Mouse (Mus musculus): ENCODE measurements around the gene Dpy19l3. TPM values are rescaled to one million over a fixed set of nuclear protein-coding genes. Genes with fewer than 3 reads are reported as not detected.

Dpy19l3 gene
- polyA plus RNA-seq, 2 experiments, result 2.1 to 7.3 TPM

DNA sequence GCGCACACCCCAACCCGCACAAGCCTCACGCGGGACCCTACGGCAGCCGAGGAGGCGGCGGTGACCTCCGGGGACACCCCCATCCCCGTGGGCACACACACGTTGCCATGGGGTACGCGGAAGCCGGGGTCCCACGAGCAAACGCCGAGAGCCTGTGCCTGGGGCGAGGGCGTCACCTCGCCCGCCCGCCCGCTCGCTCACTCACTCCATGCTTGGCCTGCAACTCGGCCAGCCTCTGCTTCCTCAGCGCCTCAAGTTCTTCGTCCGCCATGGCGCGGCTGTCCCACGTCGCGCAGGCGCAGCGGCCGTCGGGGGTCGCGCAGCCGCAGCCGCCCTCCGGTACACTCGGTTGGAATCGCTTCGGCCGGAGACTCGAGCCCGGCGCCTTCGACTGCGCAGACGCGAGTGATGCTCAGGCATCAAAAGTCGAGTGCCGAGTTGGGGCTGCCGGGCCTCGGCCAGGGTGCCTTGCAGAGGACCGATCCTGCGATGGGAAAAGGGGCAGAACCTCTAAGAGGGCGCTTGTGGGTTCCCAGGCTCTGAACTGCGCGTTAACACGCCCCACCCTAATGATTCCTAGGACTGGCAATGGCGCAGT, 107.1 kb downstream of the Dpy19l3 start, which contains the start of gene Pdcd5:
Gene Pdcd5 (minus strand): TSS at position 421 of the 598 bp plus-strand sequence.
- WGBS (ENCODE audit: insufficient replicate concordance), result under 1% methylated on average over 64 of the region's 64 CpGs

GRCm38 (mm10) chr7:35646317-35647081, 107.8 kb downstream of the Dpy19l3 start:
- Histone ChIP-seq H3K4me3 (ENCODE audit: insufficient read depth in 1 of 2, low read depth in 2 of 2, low read length in 2 of 2) (peak overlapping the region; percentile 64 to 92), H3K4me1 (replicated peaks; ENCODE audit: control insufficient read depth in 2 of 2, insufficient read depth in 2 of 2, low read length in 1 of 2) (peaks cover 13 to 14% of the 10 kb centered on the region in 2 experiments), H3K9me3 (ENCODE audit: control insufficient read depth, low read length) (no peaks in the 10 kb centered on the region), H3K9ac (replicated peaks) (peak overlapping the region; percentile 67), H3K36me3 (replicated peaks; ENCODE audit: control insufficient read depth, insufficient read depth, low read depth) (peaks cover 6% of the 10 kb centered on the region), H3K27me3 (ENCODE audit: control insufficient read depth, insufficient read depth, low read length) (no peaks in the 10 kb centered on the region), H3K4me2 (ENCODE audit: low read depth) (peak overlapping the region; percentile 59), H3K27ac (no peak overlapping the region)
- DNase-seq (ENCODE audit: low read depth in 3 of 3, low spot score in 3 of 3) (no peak), ATAC-seq (ENCODE audit: insufficient read depth) (peak; percentile 24; the same call in 1 of the 2 replicates)
- 10% methylated on average over 34 of the region's 34 CpGs for WGBS (ENCODE audit: insufficient replicate concordance)
- TF ChIP-seq CTCF (IDR thresholded peaks at IDR 0.05; ENCODE audit: low read depth), result no peak
- no peak for TF ChIP-seq EP300 (IDR thresholded peaks at IDR 0.05; ENCODE audit: low read depth)

More for the DNA sequence above, 107.1 kb downstream of the Dpy19l3 start, which contains the start of gene Pdcd5:
- Histone ChIP-seq H3K9me3 (ENCODE audit: control insufficient read depth, low read length) (no peaks in the 10 kb centered on the region), H3K9ac (replicated peaks) (peak within 1 kb of the TSS; percentile 67), H3K36me3 (replicated peaks; ENCODE audit: control insufficient read depth, insufficient read depth, low read depth) (peaks cover 3% of the 10 kb centered on the region), H3K4me1 (replicated peaks; ENCODE audit: control insufficient read depth in 2 of 2, insufficient read depth in 2 of 2, low read length in 1 of 2) (peaks cover 13 to 14% of the 10 kb centered on the region in 2 experiments), H3K4me2 (ENCODE audit: low read depth) (peak within 1 kb of the TSS; percentile 59), H3K27me3 (ENCODE audit: control insufficient read depth, insufficient read depth, low read length) (no peaks in the 10 kb centered on the region), H3K4me3 (ENCODE audit: insufficient read depth in 1 of 2, low read depth in 2 of 2, low read length in 2 of 2) (peak within 1 kb of the TSS; percentile 64 to 92), H3K27ac (no peak within 1 kb of the TSS)
- ATAC-seq (ENCODE audit: insufficient read depth) (peak; percentile 86), DNase-seq (ENCODE audit: low read depth in 3 of 3, low spot score in 3 of 3) (peak; percentile 89 to 90 (median 89))
- TF ChIP-seq EP300 (IDR thresholded peaks at IDR 0.05; ENCODE audit: low read depth) (no peak), CTCF (IDR thresholded peaks at IDR 0.05; ENCODE audit: low read depth) (no peak)

GRCm38 (mm10) chr7:35640072-35640471, 114.2 kb downstream of the Dpy19l3 start:
- Histone ChIP-seq H3K9me3 (ENCODE audit: control insufficient read depth, low read length) (no peaks in the 10 kb centered on the region), H3K4me1 (replicated peaks; ENCODE audit: control insufficient read depth in 2 of 2, insufficient read depth in 2 of 2, low read length in 1 of 2) (no peaks in the 10 kb centered on the region), H3K9ac (replicated peaks) (no peak overlapping the region), H3K36me3 (replicated peaks; ENCODE audit: control insufficient read depth, insufficient read depth, low read depth) (peaks cover 42% of the 10 kb centered on the region), H3K27me3 (ENCODE audit: control insufficient read depth, insufficient read depth, low read length) (no peaks in the 10 kb centered on the region), H3K27ac (no peak overlapping the region), H3K4me3 (ENCODE audit: insufficient read depth in 1 of 2, low read depth in 2 of 2, low read length in 2 of 2) (no peak overlapping the region), H3K4me2 (ENCODE audit: low read depth) (no peak overlapping the region)
- DNase-seq (ENCODE audit: low read depth in 3 of 3, low spot score in 3 of 3) (no peak), ATAC-seq (ENCODE audit: insufficient read depth) (no peak)
- TF ChIP-seq CTCF (IDR thresholded peaks at IDR 0.05; ENCODE audit: low read depth) (no peak), EP300 (IDR thresholded peaks at IDR 0.05; ENCODE audit: low read depth) (no peak)
- 70% methylated on average over 6 of the region's 6 CpGs for WGBS (ENCODE audit: insufficient replicate concordance)

DNA sequence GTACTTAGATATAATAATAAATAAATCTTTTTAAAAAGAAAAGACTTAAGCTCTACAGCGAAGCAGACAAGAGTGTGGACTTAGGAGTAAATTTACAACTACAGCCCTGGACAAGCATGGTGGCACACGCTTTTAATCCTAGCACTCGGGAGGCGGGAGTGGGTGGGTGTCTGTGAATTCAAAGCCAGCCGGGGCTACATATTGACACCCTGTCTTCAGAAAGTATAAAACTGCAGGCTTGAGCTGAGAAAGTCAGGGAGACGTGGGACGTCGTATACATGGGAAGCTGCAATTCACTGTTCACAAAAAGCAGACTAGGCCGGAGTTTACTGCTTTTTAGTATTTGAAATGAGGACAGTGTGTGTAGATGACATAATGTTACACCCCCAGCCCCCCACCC, 117.4 kb downstream of the Dpy19l3 start:
- Histone ChIP-seq H3K4me1 (replicated peaks; ENCODE audit: control insufficient read depth in 2 of 2, insufficient read depth in 2 of 2, low read length in 1 of 2) (no peaks in the 10 kb centered on the region), H3K9ac (replicated peaks) (no peak overlapping the region), H3K9me3 (ENCODE audit: control insufficient read depth, low read length) (no peaks in the 10 kb centered on the region), H3K27me3 (ENCODE audit: control insufficient read depth, insufficient read depth, low read length) (no peaks in the 10 kb centered on the region), H3K4me3 (ENCODE audit: insufficient read depth in 1 of 2, low read depth in 2 of 2, low read length in 2 of 2) (no peak overlapping the region), H3K4me2 (ENCODE audit: low read depth) (no peak overlapping the region), H3K27ac (no peak overlapping the region), H3K36me3 (replicated peaks; ENCODE audit: control insufficient read depth, insufficient read depth, low read depth) (peaks cover 50% of the 10 kb centered on the region)
- DNase-seq (ENCODE audit: low read depth in 3 of 3, low spot score in 3 of 3) (no peak), ATAC-seq (ENCODE audit: insufficient read depth) (no peak)
- WGBS (ENCODE audit: insufficient replicate concordance), result 82% methylated on average over 9 of the region's 9 CpGs
- TF ChIP-seq EP300 (IDR thresholded peaks at IDR 0.05; ENCODE audit: low read depth), result no peak

- Histone ChIP-seq H3K4me3 (ENCODE audit: insufficient read depth in 1 of 2, low read depth in 2 of 2, low read length in 2 of 2) (no peak overlapping the region), H3K4me1 (replicated peaks; ENCODE audit: control insufficient read depth in 2 of 2, insufficient read depth in 2 of 2, low read length in 1 of 2) (no peaks in the 10 kb centered on the region), H3K27me3 (ENCODE audit: control insufficient read depth, insufficient read depth, low read length) (no peaks in the 10 kb centered on the region), H3K4me2 (ENCODE audit: low read depth) (no peak overlapping the region), H3K9ac (replicated peaks) (no peak overlapping the region), H3K27ac (no peak overlapping the region), H3K36me3 (replicated peaks; ENCODE audit: control insufficient read depth, insufficient read depth, low read depth) (peaks cover 47% of the 10 kb centered on the region), H3K9me3 (ENCODE audit: control insufficient read depth, low read length) (no peaks in the 10 kb centered on the region)
- TF ChIP-seq CTCF (IDR thresholded peaks at IDR 0.05; ENCODE audit: low read depth) (peak; percentile 55), EP300 (IDR thresholded peaks at IDR 0.05; ENCODE audit: low read depth) (no peak)
- ATAC-seq (ENCODE audit: insufficient read depth) (no peak), DNase-seq (ENCODE audit: low read depth in 3 of 3, low spot score in 3 of 3) (no peak)
- 67% methylated on average over 6 of the region's 6 CpGs for WGBS (ENCODE audit: insufficient replicate concordance)
Measured at GRCm38 (mm10) chr7:35636229-35636628, 118.0 kb downstream of the Dpy19l3 start.

Other genes with a start within 250 kb of the Dpy19l3 start
- gene Tdrd12, start 216.7 kb downstream of the Dpy19l3 start, polyA plus RNA-seq (2012; rRNA removed), result 0.10 and 0.11 TPM in 2 replicates
- gene Tdrd12, start 216.7 kb downstream of the Dpy19l3 start, polyA plus RNA-seq (2014; fragmentation: Nextera tagmentation; extraction: Ambion mirVana), result not detected in 2 replicates
- 27.6 and 53.2 TPM in 2 replicates for gene Nudt19, start 198.2 kb downstream of the Dpy19l3 start, polyA plus RNA-seq (2012; rRNA removed)
- 81.7 and 86.0 TPM in 2 replicates for gene Nudt19, start 198.2 kb downstream of the Dpy19l3 start, polyA plus RNA-seq (2014; fragmentation: Nextera tagmentation; extraction: Ambion mirVana)
- gene Rgs9bp, start 168.9 kb downstream of the Dpy19l3 start, polyA plus RNA-seq (2012; rRNA removed), result 0.08 and 0.11 TPM in 2 replicates
- gene Rgs9bp, start 168.9 kb downstream of the Dpy19l3 start, polyA plus RNA-seq (2014; fragmentation: Nextera tagmentation; extraction: Ambion mirVana), result 0.03 and 0.05 TPM in 2 replicates
- gene Ankrd27, start 168.2 kb downstream of the Dpy19l3 start, polyA plus RNA-seq (2012; rRNA removed), result 11.6 and 13.5 TPM in 2 replicates
- gene Ankrd27, start 168.2 kb downstream of the Dpy19l3 start, polyA plus RNA-seq (2014; fragmentation: Nextera tagmentation; extraction: Ambion mirVana), result 20.9 and 22.8 TPM in 2 replicates
- gene Pdcd5, start 106.9 kb downstream of the Dpy19l3 start, polyA plus RNA-seq (2012; rRNA removed), result 30.5 and 85.7 TPM in 2 replicates
- gene Pdcd5, start 106.9 kb downstream of the Dpy19l3 start, polyA plus RNA-seq (2014; fragmentation: Nextera tagmentation; extraction: Ambion mirVana), result 151 and 161 TPM in 2 replicates
- 2.8 and 3.9 TPM in 2 replicates for gene Zfp507, start 48.5 kb upstream of the Dpy19l3 start, polyA plus RNA-seq (2012; rRNA removed)
- gene Zfp507, start 48.5 kb upstream of the Dpy19l3 start, polyA plus RNA-seq (2014; fragmentation: Nextera tagmentation; extraction: Ambion mirVana), result 2.0 and 2.6 TPM in 2 replicates

Measured in liver, embryonic 14.5 days (tissue).